Mouse (Mus musculus): ENCODE measurements around the gene Arl14. TPM values are rescaled to one million over a fixed set of nuclear protein-coding genes. Genes with fewer than 3 reads are reported as not detected.
A peak's percentile ranks its signal among the peaks of the same experiment; 100 is the strongest.

The Arl14 gene
- total and polyA plus RNA-seq, 2 experiments = 0.09 TPM; not detected in 1

DNA sequence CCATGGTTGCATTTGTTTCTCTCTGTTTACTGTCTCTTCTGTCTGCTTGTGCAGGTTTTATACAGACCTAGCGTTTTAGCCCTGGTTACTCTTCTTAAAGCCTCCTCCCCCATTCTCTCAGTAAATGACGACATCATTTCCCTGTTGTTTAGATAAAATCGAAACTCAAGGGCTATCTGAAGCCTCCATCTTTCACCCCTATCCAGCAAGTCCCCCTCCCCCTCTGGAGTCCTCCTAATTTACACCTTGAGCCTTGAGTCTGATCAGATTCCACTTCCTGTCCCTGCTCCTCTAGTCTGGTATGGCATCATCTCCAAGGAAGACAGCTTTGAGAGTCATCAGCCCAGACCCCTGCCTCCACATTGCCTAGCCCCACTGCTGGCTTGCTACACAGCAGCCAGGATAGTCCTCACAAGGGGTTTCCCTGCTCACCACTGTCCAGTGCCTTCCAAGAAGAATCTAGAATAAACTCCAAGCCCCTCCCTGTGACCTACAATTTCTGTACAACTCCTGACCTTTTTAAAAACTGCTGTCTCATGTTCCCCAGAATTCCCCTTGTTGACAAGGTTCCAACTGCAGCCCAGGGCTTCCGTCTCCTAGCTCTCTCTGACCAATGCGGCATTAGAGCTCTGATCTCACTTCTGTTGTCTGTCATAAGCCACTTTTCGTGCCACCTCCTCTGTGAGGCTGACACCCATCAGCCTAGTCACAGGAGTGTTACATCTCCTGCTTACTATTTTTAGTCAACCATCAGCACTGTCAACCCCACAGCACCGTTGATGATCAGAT lies 16.8 kb upstream of the Arl14 start:
- WGBS = 27% methylated on average over 7 of the region's 7 CpGs
- Histone ChIP-seq H3K36me3 (ENCODE audit: control insufficient read depth, insufficient read depth, low read length) (no peaks in the 10 kb centered on the region), H3K9ac (ENCODE audit: low read depth, low read length) (no peak overlapping the region), H3K27me3 (ENCODE audit: control insufficient read depth, insufficient read depth, low read length) (no peaks in the 10 kb centered on the region), H3K79me2 (ENCODE audit: control insufficient read depth, insufficient read depth, low read length) (no peaks in the 10 kb centered on the region), H3K27ac (replicated peaks; ENCODE audit: insufficient read depth, low read depth, low read length) (no peak overlapping the region; the same call in 1 of the 2 replicates), H3K4me3 (ENCODE audit: insufficient read depth, low read depth, low read length) (no peak overlapping the region), H3K4me1 (ENCODE audit: control insufficient read depth, insufficient read depth, low read length) (peaks cover 5% of the 10 kb centered on the region; the same call in 1 of the 2 replicates)
- DNase-seq (ENCODE audit: extremely low read depth, low read depth, low spot score) = peak; percentile 45
- TF ChIP-seq POLR2A (IDR thresholded peaks at IDR 0.05; ENCODE audit: extremely low read depth, insufficient read depth, low read length) (no peak), CTCF (IDR thresholded peaks at IDR 0.05; ENCODE audit: low read depth, low read length) (no peak)

- WGBS = 89% methylated on average over 10 of the region's 10 CpGs
- Histone ChIP-seq H3K36me3 (ENCODE audit: control insufficient read depth, insufficient read depth, low read length) (no peaks in the 10 kb centered on the region), H3K9ac (ENCODE audit: low read depth, low read length) (no peak overlapping the region), H3K79me2 (ENCODE audit: control insufficient read depth, insufficient read depth, low read length) (no peaks in the 10 kb centered on the region), H3K27me3 (ENCODE audit: control insufficient read depth, insufficient read depth, low read length) (no peaks in the 10 kb centered on the region), H3K4me3 (ENCODE audit: insufficient read depth, low read depth, low read length) (no peak overlapping the region), H3K27ac (replicated peaks; ENCODE audit: insufficient read depth, low read depth, low read length) (no peak overlapping the region), H3K4me1 (ENCODE audit: control insufficient read depth, insufficient read depth, low read length) (peaks cover 5% of the 10 kb centered on the region; the same call in 1 of the 2 replicates)
- no peak for TF ChIP-seq POLR2A (IDR thresholded peaks at IDR 0.05; ENCODE audit: extremely low read depth, insufficient read depth, low read length)
- no peak for DNase-seq (ENCODE audit: extremely low read depth, low read depth, low spot score)
These were observed 15.9 kb upstream of the Arl14 start for GRCm38 (mm10) chr3:69206193-69206893.

DNA sequence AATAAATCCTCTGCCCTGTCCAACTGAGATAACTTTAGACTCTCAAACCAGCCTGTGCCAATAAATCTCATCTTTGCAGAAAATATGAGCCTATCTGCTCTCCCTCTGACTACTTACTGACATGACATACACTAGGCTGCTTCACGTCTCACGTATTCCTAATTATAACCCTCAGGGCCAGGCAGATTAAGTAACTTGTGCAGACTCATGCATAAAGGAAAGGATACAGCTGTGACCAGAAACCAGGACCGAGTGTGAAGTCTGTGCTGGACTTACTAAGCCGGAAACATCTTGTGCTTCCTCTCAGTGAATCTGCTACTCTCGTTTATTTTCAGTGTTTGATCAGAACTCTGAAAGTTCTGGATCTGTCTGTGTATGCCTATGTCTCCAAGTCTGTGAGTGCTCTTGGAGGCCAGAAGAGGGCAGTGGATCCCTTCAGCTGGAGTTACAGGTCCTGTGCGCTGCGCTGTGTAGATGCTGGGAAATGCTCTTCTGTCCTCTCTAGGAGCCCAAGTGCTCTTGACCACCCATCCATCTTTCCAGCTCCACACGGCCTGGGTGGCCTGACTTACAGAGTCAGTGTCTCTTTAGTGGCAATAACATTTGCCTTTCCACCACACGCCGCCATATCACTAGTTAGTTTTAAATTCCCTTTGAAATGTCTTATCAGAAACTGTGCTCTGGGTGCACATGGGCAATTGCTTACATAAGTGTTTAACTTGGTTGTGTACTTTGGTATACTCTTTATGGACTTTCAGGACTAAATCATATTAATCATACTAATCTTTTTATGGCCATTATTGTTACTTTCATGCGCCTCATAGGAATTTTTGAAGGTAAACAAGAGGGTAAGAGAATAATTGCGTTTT lies 13.5 kb upstream of the Arl14 start:
- peak; percentile 53 for TF ChIP-seq CTCF (IDR thresholded peaks at IDR 0.05; ENCODE audit: low read depth, low read length)
- no peak for TF ChIP-seq POLR2A (IDR thresholded peaks at IDR 0.05; ENCODE audit: extremely low read depth, insufficient read depth, low read length)
- DNase-seq (ENCODE audit: extremely low read depth, low read depth, low spot score) = peak; percentile 32
- H3K27ac ChIP-seq (replicated peaks; ENCODE audit: insufficient read depth, low read depth, low read length) = no peak overlapping the region
- no peaks in the 10 kb centered on the region for H3K79me2 ChIP-seq (ENCODE audit: control insufficient read depth, insufficient read depth, low read length)
- peaks cover 5% of the 10 kb centered on the region; the same call in 1 of the 2 replicates for H3K4me1 ChIP-seq (ENCODE audit: control insufficient read depth, insufficient read depth, low read length)
- H3K4me3 ChIP-seq (ENCODE audit: insufficient read depth, low read depth, low read length) = no peak overlapping the region
- WGBS = 81% methylated on average over 12 of the region's 12 CpGs
- H3K27me3 ChIP-seq (ENCODE audit: control insufficient read depth, insufficient read depth, low read length) = no peaks in the 10 kb centered on the region
- H3K9ac ChIP-seq (ENCODE audit: low read depth, low read length) = no peak overlapping the region
- H3K36me3 ChIP-seq (ENCODE audit: control insufficient read depth, insufficient read depth, low read length) = no peaks in the 10 kb centered on the region

DNA sequence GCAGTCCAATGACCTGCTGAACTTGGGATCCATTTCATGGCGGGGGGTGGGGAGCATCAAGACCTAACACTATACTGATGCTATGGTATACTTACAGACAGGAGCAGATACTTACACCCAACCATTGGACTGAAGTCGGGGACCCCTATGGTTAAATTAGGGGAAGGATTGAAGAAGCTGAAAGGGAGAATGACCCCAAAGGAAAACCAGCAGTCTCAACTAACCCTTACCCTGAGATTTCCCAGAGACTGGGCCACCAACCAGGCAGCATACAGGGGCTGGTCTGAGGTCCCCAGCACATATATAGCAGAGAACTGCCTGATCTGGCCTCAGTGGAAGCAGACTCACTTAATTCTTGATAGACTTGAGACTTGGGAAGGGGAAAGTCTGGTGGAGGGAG lies 10.0 kb upstream of the Arl14 start:
- Histone ChIP-seq H3K4me3 (ENCODE audit: insufficient read depth, low read depth, low read length) (no peak overlapping the region), H3K79me2 (ENCODE audit: control insufficient read depth, insufficient read depth, low read length) (no peaks in the 10 kb centered on the region), H3K9ac (ENCODE audit: low read depth, low read length) (no peak overlapping the region), H3K27ac (replicated peaks; ENCODE audit: insufficient read depth, low read depth, low read length) (no peak overlapping the region), H3K36me3 (ENCODE audit: control insufficient read depth, insufficient read depth, low read length) (no peaks in the 10 kb centered on the region), H3K27me3 (ENCODE audit: control insufficient read depth, insufficient read depth, low read length) (no peaks in the 10 kb centered on the region), H3K4me1 (ENCODE audit: control insufficient read depth, insufficient read depth, low read length) (no peaks in the 10 kb centered on the region)
- DNase-seq (ENCODE audit: extremely low read depth, low read depth, low spot score) = no peak
- TF ChIP-seq CTCF (IDR thresholded peaks at IDR 0.05; ENCODE audit: low read depth, low read length) (no peak), POLR2A (IDR thresholded peaks at IDR 0.05; ENCODE audit: extremely low read depth, insufficient read depth, low read length) (no peak)
- 85% methylated on average over 2 of the region's 2 CpGs for WGBS

GRCm38 (mm10) chr3:69213465-69213864 lies 8.8 kb upstream of the Arl14 start:
- Histone ChIP-seq H3K27ac (replicated peaks; ENCODE audit: insufficient read depth, low read depth, low read length) (no peak overlapping the region), H3K4me1 (ENCODE audit: control insufficient read depth, insufficient read depth, low read length) (no peaks in the 10 kb centered on the region), H3K4me3 (ENCODE audit: insufficient read depth, low read depth, low read length) (no peak overlapping the region), H3K27me3 (ENCODE audit: control insufficient read depth, insufficient read depth, low read length) (no peaks in the 10 kb centered on the region), H3K9ac (ENCODE audit: low read depth, low read length) (no peak overlapping the region), H3K79me2 (ENCODE audit: control insufficient read depth, insufficient read depth, low read length) (no peaks in the 10 kb centered on the region), H3K36me3 (ENCODE audit: control insufficient read depth, insufficient read depth, low read length) (no peaks in the 10 kb centered on the region)
- no peak for DNase-seq (ENCODE audit: extremely low read depth, low read depth, low spot score)
- TF ChIP-seq POLR2A (IDR thresholded peaks at IDR 0.05; ENCODE audit: extremely low read depth, insufficient read depth, low read length) (no peak), CTCF (IDR thresholded peaks at IDR 0.05; ENCODE audit: low read depth, low read length) (no peak)
- 77% methylated on average over 5 of the region's 5 CpGs for WGBS

Data from liver, adult 2 months (tissue).